Mouse (Mus musculus) cerebellum, postnatal 14 days (tissue): ENCODE measurements around the gene Sbds.

Experiments
- DNase-seq, 2 experiments: peaks; one replicate each; pipeline ENCODE4 v3.0.0; 2021; ENCODE audit warnings: mixed read lengths in 2 of 2

Sbds gene

GRCm38 (mm10) chr5:130255799-130256525 lies 632 bp upstream of the Sbds start:
- peak in 1 of 2 experiments; percentile 14 for DNase-seq

DNA sequence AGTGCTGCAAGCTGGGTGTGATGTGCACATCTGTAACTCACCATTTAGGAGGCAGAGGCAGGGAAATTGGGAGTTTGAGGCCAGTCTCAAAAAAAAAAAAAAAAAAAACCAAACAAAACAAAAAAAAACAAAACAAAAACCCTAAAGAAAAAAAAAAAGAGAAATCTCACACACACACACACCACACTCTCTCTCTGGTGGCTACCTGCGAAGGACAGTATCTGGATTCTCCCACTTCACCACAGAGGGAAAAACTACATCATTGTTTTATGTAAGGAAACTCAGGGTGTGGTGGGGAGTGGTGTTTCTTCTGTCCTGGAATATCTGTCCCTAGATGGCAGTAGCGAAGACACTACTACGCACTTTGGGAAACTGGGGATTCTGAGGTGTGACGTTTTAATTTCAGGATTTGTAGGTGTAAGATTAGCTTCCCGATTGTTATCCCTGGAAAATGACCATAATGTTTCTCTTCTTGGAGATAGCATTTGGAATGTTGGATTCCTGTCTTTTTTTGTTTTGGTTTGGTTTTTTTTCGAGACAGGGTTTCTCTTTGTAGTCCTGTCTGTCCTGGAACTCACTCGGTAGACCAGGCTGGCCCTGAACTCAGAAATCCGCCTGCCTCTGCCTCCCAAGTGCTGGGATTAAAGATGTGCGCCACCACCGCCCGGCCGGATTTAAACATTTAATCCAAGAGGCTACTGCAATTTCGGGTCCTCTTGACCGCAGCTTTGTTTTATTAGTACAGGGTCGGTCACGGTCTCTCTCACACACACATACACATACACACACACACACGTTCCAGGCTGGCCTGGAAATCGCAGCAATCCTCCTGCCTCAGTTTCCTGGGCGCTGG lies 940 bp downstream of the Sbds start:
- DNase-seq = peak; percentile 35 to 36

DNA sequence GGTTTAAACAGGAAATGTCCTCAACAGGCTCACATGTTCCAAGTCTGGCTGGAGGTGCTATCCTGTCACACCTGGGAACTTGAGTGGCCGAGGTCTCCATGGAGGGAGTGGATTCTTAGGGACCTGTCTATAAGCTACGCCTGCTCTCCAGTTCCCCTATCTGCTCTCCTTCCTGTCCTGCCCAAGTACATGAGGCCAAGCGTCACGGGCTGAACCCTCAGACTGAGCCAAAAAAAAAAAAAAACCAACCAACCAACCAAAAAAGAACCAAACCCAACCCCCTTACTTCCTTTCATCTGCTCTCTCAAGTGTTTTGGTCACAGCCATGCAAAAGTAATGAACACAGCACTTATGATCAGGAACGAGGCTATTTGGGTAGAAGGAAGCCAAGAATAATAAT lies 7.5 kb downstream of the Sbds start:
- no peak for DNase-seq

GRCm38 (mm10) chr5:130241426-130241825 lies 13.9 kb downstream of the Sbds start:
- no peak for DNase-seq

DNA sequence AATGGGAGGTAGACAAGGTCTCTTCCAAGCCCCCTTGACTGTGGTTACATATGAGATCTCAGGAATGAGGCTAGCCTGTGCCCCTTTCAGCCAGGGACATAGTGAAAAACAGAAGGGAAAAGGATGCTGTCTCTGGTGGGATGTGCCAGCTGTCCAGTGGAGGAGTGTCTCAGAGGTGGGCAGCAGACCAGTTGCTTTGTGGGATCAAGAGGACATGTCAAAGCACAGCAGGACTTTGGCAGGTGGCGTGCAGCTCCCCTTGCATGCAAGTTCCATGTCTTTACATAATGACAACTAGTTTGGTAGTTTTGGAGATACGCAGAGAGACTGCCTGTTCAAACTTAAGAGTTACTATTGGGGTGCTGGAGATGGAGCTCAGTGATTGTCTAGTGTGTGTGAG lies 15.5 kb downstream of the Sbds start:
- no peak for DNase-seq

GRCm38 (mm10) chr5:130239236-130239635 lies 16.1 kb downstream of the Sbds start:
- no peak for DNase-seq

GRCm38 (mm10) chr5:130236302-130236701 lies 19.0 kb downstream of the Sbds start:
- no peak for DNase-seq

DNA sequence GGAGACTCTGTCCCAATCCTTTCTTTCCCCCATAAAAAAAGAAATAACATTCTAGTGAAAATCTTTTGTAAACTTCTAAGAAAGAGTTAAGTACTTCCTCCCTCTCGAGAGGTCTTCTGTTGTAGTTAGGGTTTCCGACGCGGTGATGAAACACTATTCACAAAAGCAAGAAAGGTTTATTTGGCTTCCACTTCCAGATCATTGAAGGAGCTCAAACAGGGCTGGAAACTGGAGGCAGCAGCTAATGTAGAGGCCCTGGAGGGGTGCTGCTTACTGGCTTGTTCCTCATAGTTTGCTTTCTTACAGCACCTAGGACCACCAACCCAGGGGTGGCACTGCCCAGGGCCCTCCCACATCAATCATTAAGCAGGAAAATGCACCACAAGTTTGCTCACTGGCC lies 27.2 kb downstream of the Sbds start:
- DNase-seq = no peak

- no peak for DNase-seq
These were observed 28.5 kb downstream of the Sbds start for GRCm38 (mm10) chr5:130226790-130227189.

DNA sequence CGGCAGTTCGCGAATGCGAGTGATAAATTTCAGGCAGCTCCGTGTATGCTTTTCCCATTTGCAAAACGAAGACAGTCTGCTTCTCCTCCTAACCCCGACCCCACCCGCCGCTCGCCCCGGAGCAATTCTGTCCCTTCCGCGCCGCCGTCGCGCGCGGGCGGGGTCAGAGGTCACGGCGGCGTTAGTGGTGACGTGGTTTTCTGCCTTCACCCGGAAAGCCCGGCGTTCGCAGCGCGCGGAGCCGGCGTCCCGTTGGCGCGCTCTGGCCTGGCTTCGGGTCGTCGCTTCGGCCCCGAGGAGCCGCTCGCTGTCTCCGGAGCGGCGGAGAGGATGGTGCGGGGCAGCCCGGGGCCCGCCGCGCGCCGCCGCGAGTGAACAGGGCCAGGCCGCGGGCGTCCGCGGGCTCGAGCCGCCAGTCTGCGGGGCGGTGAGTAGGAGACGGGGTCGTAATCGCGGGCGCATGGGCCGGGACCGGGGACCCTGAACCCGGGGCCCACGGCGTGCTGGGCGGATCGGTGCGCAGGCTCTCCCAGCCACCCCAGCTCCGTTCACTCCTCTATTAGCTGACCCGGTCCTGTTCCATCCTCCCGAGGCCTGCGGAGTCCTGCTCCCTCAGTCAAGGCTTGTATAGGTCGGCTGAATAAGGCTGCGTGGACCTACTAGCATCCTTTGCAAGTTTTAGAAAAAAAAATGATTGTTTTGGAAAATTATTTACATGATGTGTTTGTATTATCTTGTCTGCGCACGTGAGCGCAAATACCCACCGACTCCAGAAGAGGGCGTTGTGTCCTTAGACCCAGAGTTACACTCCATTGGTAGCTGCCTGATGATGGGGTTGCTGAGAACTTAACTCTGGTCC lies 33.0 kb downstream of the Sbds start:
- peak; percentile 98 to 99 for DNase-seq

- DNase-seq = no peak
These were observed 33.6 kb downstream of the Sbds start for GRCm38 (mm10) chr5:130221760-130222145.

GRCm38 (mm10) chr5:130221316-130221715 lies 34.0 kb downstream of the Sbds start:
- peak in 1 of 2 experiments; percentile 14 for DNase-seq

- DNase-seq = no peak
These were observed 37.0 kb downstream of the Sbds start for GRCm38 (mm10) chr5:130218336-130218735.

DNA sequence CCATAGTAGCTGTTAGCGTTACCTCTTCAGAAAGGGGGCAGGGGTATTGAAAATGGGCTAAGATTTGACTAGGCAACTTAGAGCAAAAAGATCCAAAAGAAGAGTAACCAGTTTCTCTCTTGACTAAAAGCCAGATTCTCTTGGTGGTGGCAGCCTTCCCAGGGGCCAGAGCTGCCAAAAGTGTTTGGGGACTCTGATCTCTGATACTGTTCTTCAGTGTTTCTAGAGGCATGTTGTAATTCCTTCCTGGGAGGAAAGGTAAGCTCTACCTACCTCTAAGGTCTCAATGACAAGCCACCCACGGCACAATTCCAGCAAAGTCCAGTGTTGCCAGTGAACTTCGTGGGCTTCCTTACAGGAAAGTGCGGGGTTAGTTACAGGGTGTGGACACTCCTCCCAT lies 37.9 kb downstream of the Sbds start:
- no peak for DNase-seq

DNA sequence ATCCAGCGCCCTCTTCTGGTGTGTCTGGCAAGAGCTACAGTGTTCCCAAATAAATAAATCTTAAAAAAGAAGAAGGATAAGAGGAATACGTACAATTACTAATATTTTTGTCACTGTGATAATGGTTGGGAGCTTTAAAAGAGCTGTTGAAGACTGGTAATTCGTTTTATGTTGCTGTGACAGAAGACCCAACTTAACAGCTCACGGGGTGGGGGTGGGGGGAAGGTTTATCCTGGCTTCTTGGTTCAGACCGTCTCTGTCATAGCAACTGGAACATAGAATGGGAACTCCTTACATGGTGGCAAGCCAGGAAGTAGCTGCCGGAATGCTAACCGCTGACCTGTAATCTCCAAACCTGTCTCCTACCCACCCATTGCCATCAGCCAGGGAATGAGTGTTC lies 38.5 kb downstream of the Sbds start, which contains the start of gene Tmem248:
Gene Tmem248, plus strand, starts transcription at position 301 of the 400 bp plus-strand sequence.
- no peak for DNase-seq

DNA sequence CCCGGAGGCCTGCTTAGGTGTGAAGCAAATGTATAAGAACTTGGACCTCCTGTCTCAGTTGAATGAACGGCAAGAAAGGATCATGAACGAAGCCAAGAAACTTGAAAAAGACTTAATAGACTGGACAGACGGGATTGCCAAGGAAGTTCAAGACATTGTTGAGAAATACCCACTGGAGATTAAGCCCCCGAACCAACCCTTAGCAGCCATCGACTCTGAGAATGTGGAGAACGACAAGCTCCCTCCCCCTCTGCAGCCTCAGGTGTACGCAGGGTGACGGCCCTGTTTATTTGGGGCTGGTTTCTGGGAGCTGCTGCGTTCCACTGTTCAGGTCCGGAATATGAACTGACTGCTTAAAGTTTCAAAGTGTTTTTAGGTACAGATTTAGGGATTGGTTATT lies 42.4 kb downstream of the Sbds start:
- DNase-seq = no peak

GRCm38 (mm10) chr5:130207299-130207698 lies 48.0 kb downstream of the Sbds start:
- DNase-seq = no peak

- DNase-seq = no peak
These were observed 49.8 kb downstream of the Sbds start for GRCm38 (mm10) chr5:130205441-130206023.

- no peak for DNase-seq
These were observed 50.8 kb downstream of the Sbds start for GRCm38 (mm10) chr5:130204560-130204959.

- no peak for DNase-seq
These were observed 51.4 kb downstream of the Sbds start for GRCm38 (mm10) chr5:130203948-130204347.

GRCm38 (mm10) chr5:130200233-130201029 lies 54.9 kb downstream of the Sbds start:
- DNase-seq = no peak

- DNase-seq = no peak
These were observed 57.3 kb downstream of the Sbds start for GRCm38 (mm10) chr5:130197981-130198380.
